In the genomic region with DNA sequence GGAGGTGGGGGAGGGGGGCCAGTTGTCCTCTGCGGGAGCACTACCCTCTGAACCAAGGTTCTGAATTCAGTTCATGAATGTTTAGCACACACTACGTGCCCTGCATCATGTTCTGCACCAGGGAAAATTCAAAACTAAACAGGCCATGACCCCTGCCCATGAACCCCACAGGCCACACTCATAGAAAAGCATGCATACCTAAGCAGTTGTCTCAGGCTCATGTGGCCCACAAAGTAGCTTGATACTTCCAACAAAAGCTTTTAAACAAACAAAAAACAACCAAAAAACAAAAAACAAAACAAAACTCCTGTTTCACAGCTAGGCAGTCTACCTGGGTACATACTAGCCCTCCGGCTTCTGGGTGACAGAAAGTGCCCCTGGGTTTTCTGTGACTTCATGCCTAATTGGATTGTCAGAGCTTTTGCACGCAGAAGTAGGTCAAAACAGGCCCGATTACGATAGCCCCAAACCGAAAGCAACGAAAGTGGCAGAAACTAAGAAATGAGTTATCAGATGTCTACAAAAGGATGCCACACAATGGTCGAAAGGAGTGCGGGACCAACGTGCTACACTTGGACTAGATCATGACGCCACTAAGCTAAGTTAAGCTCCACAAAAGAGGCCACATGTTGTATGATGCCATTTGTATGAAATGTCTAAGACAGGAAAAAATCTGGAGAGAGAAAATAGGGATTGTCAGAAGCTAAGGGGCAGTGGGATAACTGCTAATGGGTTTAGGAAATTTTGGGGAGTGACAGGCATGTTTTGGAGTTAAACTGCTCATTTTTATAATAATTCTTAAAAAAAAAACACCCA, we compare ENCODE assay signal across 11 mouse cellular contexts.
A peak's percentile ranks its signal among the peaks of the same experiment; 100 is the strongest.
DNase-seq lines count a peak whose midpoint lies in the region; ATAC-seq and TF ChIP-seq lines count a peak whose summit lies in the region.
"Had no signal": no experiment of that assay in that cellular context is flagged by ENCODE, and none has a peak within 500 bp of the region (broad histone marks: within the 10 kb centered on the region; RNA-seq: fewer than 3 reads in every experiment).

No protein-coding gene starts in this region.

- peaks cover 74% of the 10 kb centered on the region for H3K4me1 ChIP-seq in midbrain, embryonic 10.5 days
- H3K4me1 ChIP-seq in midbrain, postnatal 0 days (ENCODE audit: insufficient read depth, low read length) = peaks cover 28% of the 10 kb centered on the region
- peaks cover 72% of the 10 kb centered on the region for H3K4me1 ChIP-seq in forebrain, embryonic 10.5 days
- H3K4me1 ChIP-seq in limb, embryonic 11.5 days (ENCODE audit: control insufficient read depth, insufficient read depth, low read length) = peaks cover 23% of the 10 kb centered on the region
- H3K4me1 ChIP-seq in neural tube, embryonic 15.5 days = peaks cover 59% of the 10 kb centered on the region

- peak overlapping the region; percentile 62 for H3K4me3 ChIP-seq in midbrain, embryonic 10.5 days
- H3K4me3 ChIP-seq in midbrain, postnatal 0 days (ENCODE audit: low read depth, low read length) = no peak overlapping the region
- H3K4me3 ChIP-seq in forebrain, embryonic 10.5 days = peak overlapping the region; percentile 57
- no peak overlapping the region for H3K4me3 ChIP-seq in limb, embryonic 11.5 days (ENCODE audit: low read depth, low read length)
- no peak overlapping the region for H3K4me3 ChIP-seq in neural tube, embryonic 15.5 days (replicated peaks)
- H3K4me3 ChIP-seq: lung, embryonic 15.5 days had no signal

- H3K27ac ChIP-seq in midbrain, embryonic 10.5 days (replicated peaks) = peak overlapping the region; percentile 92
- H3K27ac ChIP-seq in midbrain, postnatal 0 days (ENCODE audit: low read depth, low read length) = no peak overlapping the region; the same call in 1 of the 2 replicates
- H3K27ac ChIP-seq in forebrain, embryonic 10.5 days = peak overlapping the region; percentile 94
- H3K27ac ChIP-seq in limb, embryonic 11.5 days (replicated peaks; ENCODE audit: low read depth, low read length) = peak overlapping the region; percentile 30; the same call in 1 of the 2 replicates
- peak overlapping the region; percentile 42; the same call in 1 of the 2 replicates for H3K27ac ChIP-seq in neural tube, embryonic 15.5 days (replicated peaks)
- H3K27ac ChIP-seq: lung, embryonic 15.5 days had no signal

- no peaks in the 10 kb centered on the region for H3K27me3 ChIP-seq in midbrain, embryonic 10.5 days (ENCODE audit: low read depth, poor library complexity, severe bottlenecking)
- no peaks in the 10 kb centered on the region for H3K27me3 ChIP-seq in midbrain, postnatal 0 days (ENCODE audit: insufficient read depth, low read length)
- H3K27me3 ChIP-seq in forebrain, embryonic 10.5 days (ENCODE audit: poor library complexity, severe bottlenecking) = no peaks in the 10 kb centered on the region
- H3K27me3 ChIP-seq in limb, embryonic 11.5 days (ENCODE audit: control insufficient read depth, insufficient read depth, low read length) = no peaks in the 10 kb centered on the region
- no peaks in the 10 kb centered on the region for H3K27me3 ChIP-seq in neural tube, embryonic 15.5 days (replicated peaks)
- H3K27me3 ChIP-seq: lung, embryonic 15.5 days had no signal

- no peaks in the 10 kb centered on the region for H3K9me3 ChIP-seq in midbrain, embryonic 10.5 days (replicated peaks)
- no peaks in the 10 kb centered on the region for H3K9me3 ChIP-seq in midbrain, postnatal 0 days (ENCODE audit: low read length)
- no peaks in the 10 kb centered on the region; the same call in 1 of the 2 replicates for H3K9me3 ChIP-seq in forebrain, embryonic 10.5 days
- no peaks in the 10 kb centered on the region for H3K9me3 ChIP-seq in limb, embryonic 11.5 days (ENCODE audit: control insufficient read depth, low read length)
- no peaks in the 10 kb centered on the region for H3K9me3 ChIP-seq in neural tube, embryonic 15.5 days (replicated peaks)
- H3K9me3 ChIP-seq: lung, embryonic 15.5 days had no signal

- H3K36me3 ChIP-seq in midbrain, embryonic 10.5 days = peaks cover 56% of the 10 kb centered on the region
- peaks cover 23% of the 10 kb centered on the region for H3K36me3 ChIP-seq in midbrain, postnatal 0 days (ENCODE audit: insufficient read depth, low read length)
- peaks cover 65% of the 10 kb centered on the region for H3K36me3 ChIP-seq in forebrain, embryonic 10.5 days (replicated peaks)
- H3K36me3 ChIP-seq in limb, embryonic 11.5 days (ENCODE audit: control insufficient read depth, insufficient read depth, low read length) = no peaks in the 10 kb centered on the region
- peaks cover 49% of the 10 kb centered on the region for H3K36me3 ChIP-seq in neural tube, embryonic 15.5 days

- H3K4me2 ChIP-seq in midbrain, postnatal 0 days (ENCODE audit: low read depth, low read length, poor library complexity, severe bottlenecking) = no peak overlapping the region
- H3K4me2 ChIP-seq in limb, embryonic 11.5 days (ENCODE audit: low read depth, severe bottlenecking) = no peak overlapping the region
- H3K4me2 ChIP-seq in neural tube, embryonic 15.5 days = no peak overlapping the region
- H3K4me2 ChIP-seq: lung, embryonic 15.5 days had no signal

- no peak overlapping the region for H3K9ac ChIP-seq in midbrain, postnatal 0 days (replicated peaks; ENCODE audit: low read length, poor library complexity, severe bottlenecking)
- H3K9ac ChIP-seq in limb, embryonic 11.5 days (ENCODE audit: low read length) = no peak overlapping the region
- H3K9ac ChIP-seq in neural tube, embryonic 15.5 days (replicated peaks) = no peak overlapping the region
- H3K9ac ChIP-seq: lung, embryonic 15.5 days had no signal

- 25% methylated on average over 12 of the region's 12 CpGs for WGBS in midbrain, embryonic 10.5 days
- WGBS in midbrain, postnatal 0 days = 16% methylated on average over 12 of the region's 12 CpGs
- 40% methylated on average over 12 of the region's 12 CpGs for WGBS in forebrain, embryonic 10.5 days
- WGBS in limb, embryonic 11.5 days = 82% methylated on average over 12 of the region's 12 CpGs
- 24% methylated on average over 12 of the region's 12 CpGs for WGBS in neural tube, embryonic 15.5 days

- no peak for TF ChIP-seq CTCF in midbrain, postnatal 0 days (IDR thresholded peaks at IDR 0.05)

- peak; percentile 45 for DNase-seq in midbrain, embryonic 10.5 days (ENCODE audit: low spot score)
- DNase-seq in midbrain, postnatal 0 days (ENCODE audit: low spot score) = no peak
- DNase-seq in forebrain, embryonic 10.5 days (ENCODE audit: extremely low spot score, low spot score) = peak; percentile 18
- DNase-seq in limb, embryonic 11.5 days (ENCODE audit: low spot score) = no peak
- DNase-seq in spleen, postnatal 4 days (ENCODE audit: low spot score in 2 of 2) = no peak
- no peak for DNase-seq in frontal cortex, postnatal 36 days (ENCODE audit: low spot score in 2 of 2)
- DNase-seq: left cerebral cortex, postnatal 4 days; thymus, postnatal 36 days had no signal

- no peak for ATAC-seq in midbrain, postnatal 0 days (ENCODE audit: low FRiP score)
- ATAC-seq in limb, embryonic 11.5 days (ENCODE audit: insufficient number of reproducible peaks, low FRiP score, low TSS enrichment, low read depth) = no peak
- ATAC-seq in neural tube, embryonic 15.5 days (ENCODE audit: low FRiP score) = no peak
- ATAC-seq: activated CD4-positive, CD25-positive, alpha-beta regulatory T cell, adult 4 months had no signal

Comparison
In these comparisons a context has a peak if more than half of its experiments do, and no peak if none do; other contexts are left out.
1. DNase-seq: peak in midbrain, embryonic 10.5 days (single experiment) and forebrain, embryonic 10.5 days (single experiment); none in midbrain, postnatal 0 days (single experiment), limb, embryonic 11.5 days (single experiment), spleen, postnatal 4 days (0 of 2) and frontal cortex, postnatal 36 days (0 of 2).
2. H3K4me3 ChIP-seq: peak in midbrain, embryonic 10.5 days (single experiment) and forebrain, embryonic 10.5 days (single experiment); none in midbrain, postnatal 0 days (single experiment), limb, embryonic 11.5 days (single experiment) and neural tube, embryonic 15.5 days (single experiment).